Mouse (Mus musculus): ENCODE results near the gene Mybpc2. TPM values are rescaled to one million over a fixed set of nuclear protein-coding genes. Genes with fewer than 3 reads are reported as not detected.

The Mybpc2 gene
- total RNA-seq, 1 experiment from 2014 or later, result not detected

DNA sequence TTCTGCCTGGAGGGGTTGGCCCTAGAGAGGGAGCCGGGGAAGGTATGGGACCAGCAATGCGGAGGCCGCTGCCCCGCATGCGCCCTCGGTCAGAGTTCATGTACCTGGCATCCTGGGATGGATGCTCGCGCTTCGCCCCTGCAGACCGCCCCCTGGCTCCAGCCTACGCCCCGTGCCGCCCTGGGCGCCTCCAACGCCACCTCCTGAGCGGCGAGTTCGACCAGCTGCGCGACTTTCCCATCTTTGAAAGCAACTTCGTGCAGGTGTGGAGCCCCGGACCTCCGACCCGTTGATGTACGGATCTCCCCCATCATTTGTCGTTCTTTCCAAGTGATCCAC, 27.7 kb downstream of the Mybpc2 start:
- no peak for ATAC-seq (replicated peaks in 1 of 2; ENCODE audit: insufficient read depth in 1 of 2, low FRiP score in 2 of 2, low TSS enrichment in 1 of 2, low read depth in 1 of 2, poor library complexity in 2 of 2, severe bottlenecking in 2 of 2)

- peak; percentile 90 to 93 for ATAC-seq (replicated peaks in 1 of 2; ENCODE audit: insufficient read depth in 1 of 2, low FRiP score in 2 of 2, low TSS enrichment in 1 of 2, low read depth in 1 of 2, poor library complexity in 2 of 2, severe bottlenecking in 2 of 2)
These were observed 28.3 kb downstream of the Mybpc2 start, which contains the start of the genes Emc10 and Fam71e1 for GRCm38 (mm10) chr7:44495992-44496770. Emc10 (minus strand) TSS chr7:44496529. Fam71e1 (plus strand) TSS chr7:44496581.

DNA sequence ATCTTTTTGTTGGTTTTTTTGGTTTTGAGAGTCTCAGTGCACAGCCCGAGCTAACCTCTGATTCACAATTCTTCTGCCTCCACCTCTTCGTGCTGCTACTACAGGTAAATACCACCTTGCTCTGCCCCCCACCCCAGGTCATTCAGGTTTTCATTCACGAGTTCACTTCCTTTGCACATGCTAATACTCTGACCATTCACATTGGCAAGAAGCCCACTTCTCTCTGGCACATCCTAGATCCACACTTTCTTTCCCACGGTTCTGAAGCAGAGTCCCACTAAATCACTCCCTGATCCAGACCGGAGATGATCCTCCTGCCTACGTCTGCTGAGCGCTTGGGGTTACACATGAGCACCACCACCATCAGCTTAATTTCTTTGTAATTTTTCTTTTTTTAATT, 29.4 kb downstream of the Mybpc2 start:
- ATAC-seq (replicated peaks in 1 of 2; ENCODE audit: insufficient read depth in 1 of 2, low FRiP score in 2 of 2, low TSS enrichment in 1 of 2, low read depth in 1 of 2, poor library complexity in 2 of 2, severe bottlenecking in 2 of 2), result no peak

DNA sequence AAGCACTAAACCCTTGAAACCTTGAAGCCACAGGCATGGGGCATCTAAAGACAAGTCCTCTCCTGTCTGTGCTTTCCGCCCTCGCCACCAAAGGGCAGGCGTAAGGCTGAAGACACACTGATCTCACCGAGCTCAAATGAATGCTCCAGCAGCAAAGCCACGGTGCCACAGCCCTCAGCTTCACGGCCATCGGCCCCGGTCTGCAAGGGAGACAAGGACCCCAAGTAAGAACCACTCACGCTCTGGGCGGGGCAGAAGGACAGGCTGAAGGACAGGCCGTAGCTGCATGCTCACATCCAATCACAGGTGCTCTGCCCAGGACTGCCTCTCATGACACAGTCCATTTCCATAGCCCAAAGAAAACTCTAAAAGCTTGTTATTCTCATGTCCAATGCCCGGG, 29.8 kb downstream of the Mybpc2 start:
- ATAC-seq (replicated peaks in 1 of 2; ENCODE audit: insufficient read depth in 1 of 2, low FRiP score in 2 of 2, low TSS enrichment in 1 of 2, low read depth in 1 of 2, poor library complexity in 2 of 2, severe bottlenecking in 2 of 2), result no peak

DNA sequence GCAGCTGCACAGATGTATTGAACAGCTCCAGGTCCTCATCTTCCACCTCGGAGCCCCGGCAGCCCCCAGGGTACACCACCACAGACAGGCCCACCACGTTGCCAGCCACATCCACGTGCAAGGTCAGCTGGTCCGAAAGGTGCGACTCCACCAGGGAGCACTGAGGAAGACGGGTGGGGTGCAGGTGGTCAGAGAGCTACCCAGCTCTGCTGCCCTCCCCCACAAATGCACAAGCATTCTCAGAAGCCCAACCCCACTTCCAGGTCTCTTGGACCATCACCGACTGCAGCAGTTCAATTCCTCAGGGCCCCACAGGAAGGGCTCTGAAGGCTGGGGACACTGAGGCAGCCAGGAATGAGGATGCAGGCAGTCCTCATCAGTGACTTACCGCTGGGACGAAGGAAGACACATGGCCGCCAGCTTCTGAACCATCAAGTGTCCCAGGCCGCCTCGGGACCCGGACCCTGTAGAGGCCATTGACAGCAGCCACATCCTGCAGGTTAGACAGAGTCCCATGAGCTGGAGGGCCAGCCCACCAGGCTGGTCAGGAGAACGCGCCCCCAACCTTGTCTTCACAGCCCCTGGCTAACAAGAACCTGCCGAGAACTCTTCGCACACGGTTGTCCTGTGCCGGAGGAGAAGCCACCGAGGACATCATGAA, 32.2 kb downstream of the Mybpc2 start:
- ATAC-seq (replicated peaks in 1 of 2; ENCODE audit: insufficient read depth in 1 of 2, low FRiP score in 2 of 2, low TSS enrichment in 1 of 2, low read depth in 1 of 2, poor library complexity in 2 of 2, severe bottlenecking in 2 of 2), result no peak

- ATAC-seq (replicated peaks in 1 of 2; ENCODE audit: insufficient read depth in 1 of 2, low FRiP score in 2 of 2, low TSS enrichment in 1 of 2, low read depth in 1 of 2, poor library complexity in 2 of 2, severe bottlenecking in 2 of 2), result no peak
These were observed 33.1 kb downstream of the Mybpc2 start for GRCm38 (mm10) chr7:44491391-44491790.

DNA sequence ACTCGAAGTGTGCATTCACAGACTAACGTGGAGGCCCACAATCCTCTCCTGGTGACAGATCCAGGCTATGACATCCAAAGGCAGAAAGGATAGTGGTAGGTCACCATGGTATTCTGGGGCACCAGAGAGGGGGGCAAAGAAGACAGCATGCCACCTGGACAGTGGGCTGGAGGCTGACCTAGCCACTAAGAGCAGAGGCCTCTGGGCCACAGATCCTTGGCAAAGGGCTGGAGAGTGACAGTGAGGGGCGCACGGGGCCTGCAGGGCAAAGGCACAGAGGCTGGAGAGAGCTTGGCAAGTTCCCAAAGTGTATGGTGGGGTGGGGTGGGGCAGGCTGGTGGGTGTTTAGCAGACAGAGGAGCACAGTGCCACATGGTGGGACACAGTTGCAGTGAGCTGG, 34.2 kb downstream of the Mybpc2 start:
- no peak for ATAC-seq (replicated peaks in 1 of 2; ENCODE audit: insufficient read depth in 1 of 2, low FRiP score in 2 of 2, low TSS enrichment in 1 of 2, low read depth in 1 of 2, poor library complexity in 2 of 2, severe bottlenecking in 2 of 2)

GRCm38 (mm10) chr7:44488545-44488944, 35.9 kb downstream of the Mybpc2 start:
- no peak for ATAC-seq (replicated peaks in 1 of 2; ENCODE audit: insufficient read depth in 1 of 2, low FRiP score in 2 of 2, low TSS enrichment in 1 of 2, low read depth in 1 of 2, poor library complexity in 2 of 2, severe bottlenecking in 2 of 2)

GRCm38 (mm10) chr7:44487936-44488335, 36.5 kb downstream of the Mybpc2 start:
- no peak for ATAC-seq (replicated peaks in 1 of 2; ENCODE audit: insufficient read depth in 1 of 2, low FRiP score in 2 of 2, low TSS enrichment in 1 of 2, low read depth in 1 of 2, poor library complexity in 2 of 2, severe bottlenecking in 2 of 2)

DNA sequence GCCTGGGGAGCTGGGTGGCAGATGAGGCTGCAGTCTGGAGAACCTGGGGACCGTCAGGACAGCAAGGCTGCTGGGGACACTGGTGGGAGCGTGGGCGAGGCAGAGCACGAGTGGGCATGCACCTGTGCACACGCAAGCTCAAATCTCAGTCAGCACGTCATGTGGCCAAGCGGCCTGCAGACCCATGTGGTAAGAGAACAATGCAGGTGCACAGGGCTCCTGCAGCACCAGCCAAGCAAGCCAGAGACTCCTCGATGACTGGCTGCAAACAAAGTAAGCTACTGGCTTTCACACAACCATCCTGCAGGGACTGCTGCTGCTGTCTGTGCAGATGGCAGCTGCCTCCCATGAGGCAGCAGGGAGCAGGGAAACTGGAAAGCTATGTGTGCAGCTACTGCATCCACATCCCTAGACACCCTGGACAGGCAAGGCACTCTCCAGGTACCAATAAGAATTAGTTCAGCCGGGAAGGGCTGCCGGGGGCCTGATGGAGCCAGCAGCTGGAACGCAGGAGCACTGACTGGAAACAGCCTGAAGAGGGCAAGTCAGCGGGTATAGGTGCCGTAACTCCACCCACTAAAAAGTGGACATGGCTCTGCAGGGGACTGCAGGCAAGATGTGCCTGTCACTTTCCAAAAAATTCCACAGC, 37.4 kb downstream of the Mybpc2 start:
- no peak for ATAC-seq (replicated peaks in 1 of 2; ENCODE audit: insufficient read depth in 1 of 2, low FRiP score in 2 of 2, low TSS enrichment in 1 of 2, low read depth in 1 of 2, poor library complexity in 2 of 2, severe bottlenecking in 2 of 2)

- ATAC-seq (replicated peaks in 1 of 2; ENCODE audit: insufficient read depth in 1 of 2, low FRiP score in 2 of 2, low TSS enrichment in 1 of 2, low read depth in 1 of 2, poor library complexity in 2 of 2, severe bottlenecking in 2 of 2), result no peak
These were observed 38.8 kb downstream of the Mybpc2 start for GRCm38 (mm10) chr7:44485572-44486195.

- ATAC-seq (replicated peaks in 1 of 2; ENCODE audit: insufficient read depth in 1 of 2, low FRiP score in 2 of 2, low TSS enrichment in 1 of 2, low read depth in 1 of 2, poor library complexity in 2 of 2, severe bottlenecking in 2 of 2), result peak; percentile 72 to 73
These were observed 39.5 kb downstream of the Mybpc2 start for GRCm38 (mm10) chr7:44484841-44485571.

GRCm38 (mm10) chr7:44484109-44484508, 40.3 kb downstream of the Mybpc2 start:
- no peak for ATAC-seq (replicated peaks in 1 of 2; ENCODE audit: insufficient read depth in 1 of 2, low FRiP score in 2 of 2, low TSS enrichment in 1 of 2, low read depth in 1 of 2, poor library complexity in 2 of 2, severe bottlenecking in 2 of 2)

- no peak for ATAC-seq (replicated peaks in 1 of 2; ENCODE audit: insufficient read depth in 1 of 2, low FRiP score in 2 of 2, low TSS enrichment in 1 of 2, low read depth in 1 of 2, poor library complexity in 2 of 2, severe bottlenecking in 2 of 2)
These were observed 41.5 kb downstream of the Mybpc2 start for GRCm38 (mm10) chr7:44482836-44483435.

GRCm38 (mm10) chr7:44475046-44475614, 49.3 kb downstream of the Mybpc2 start:
- ATAC-seq (replicated peaks in 1 of 2; ENCODE audit: insufficient read depth in 1 of 2, low FRiP score in 2 of 2, low TSS enrichment in 1 of 2, low read depth in 1 of 2, poor library complexity in 2 of 2, severe bottlenecking in 2 of 2), result no peak

GRCm38 (mm10) chr7:44474419-44474818, 50.0 kb downstream of the Mybpc2 start:
- ATAC-seq (replicated peaks in 1 of 2; ENCODE audit: insufficient read depth in 1 of 2, low FRiP score in 2 of 2, low TSS enrichment in 1 of 2, low read depth in 1 of 2, poor library complexity in 2 of 2, severe bottlenecking in 2 of 2), result no peak

All from hematopoietic stem cell, adult 5-6 weeks (primary cell).